12 mouse cellular contexts compared by ENCODE assay signal in the genomic region with DNA sequence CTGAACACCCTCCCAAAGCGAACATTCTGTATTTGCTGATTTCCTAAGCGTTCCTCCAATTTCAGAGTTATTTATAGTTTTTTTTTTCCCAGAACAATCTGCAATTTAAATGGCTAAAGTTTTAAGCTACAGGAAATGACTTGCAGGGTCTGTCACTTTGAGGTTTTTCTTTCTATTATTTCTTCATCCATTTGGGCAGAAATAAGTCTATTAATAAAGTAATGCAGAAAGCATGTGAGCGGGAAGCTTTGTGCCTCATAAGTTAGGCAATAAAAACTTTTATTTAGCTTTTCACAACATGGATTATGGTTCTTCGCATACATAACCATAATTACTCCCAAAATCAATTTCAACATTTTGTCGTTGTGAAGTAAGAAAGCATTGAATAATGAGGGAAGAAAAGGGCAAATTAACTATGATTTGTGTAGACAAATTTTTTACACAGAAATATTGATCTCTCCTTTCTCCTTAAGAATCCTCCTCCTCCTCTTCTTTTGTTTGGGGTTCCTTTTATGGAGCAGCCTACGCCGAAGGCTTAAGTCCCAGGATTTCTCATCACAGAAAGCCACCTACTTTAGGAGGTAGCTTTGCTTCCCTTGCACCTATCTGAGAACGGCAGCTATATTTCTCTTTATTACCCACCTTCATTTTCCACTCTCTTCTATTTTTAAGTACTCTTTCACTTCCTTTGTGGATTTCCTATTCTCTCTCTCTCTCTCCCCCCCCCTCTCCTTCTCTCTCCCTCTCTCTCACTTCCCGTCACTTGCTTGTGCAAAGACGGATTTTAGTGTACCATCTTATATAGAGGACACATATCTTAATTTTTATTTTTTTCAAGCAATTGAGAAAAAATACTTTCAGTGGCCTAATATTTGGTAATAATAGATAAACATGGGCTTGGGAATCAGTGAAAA.
"Had no signal": no experiment of that assay in that cellular context is flagged by ENCODE, and none has a peak within 500 bp of the region (broad histone marks: within the 10 kb centered on the region; RNA-seq: fewer than 3 reads in every experiment).

No protein-coding gene starts in this region.

- ATAC-seq: liver, embryonic 12.5 days had no signal

- H3K4me3 ChIP-seq: left cerebral cortex, adult 2 months; limb, embryonic 15.5 days; liver, embryonic 12.5 days; lung, embryonic 15.5 days; midbrain, embryonic 12.5 days had no signal

- H3K4me1 ChIP-seq: limb, embryonic 15.5 days; liver, embryonic 12.5 days; lung, embryonic 15.5 days; midbrain, embryonic 12.5 days had no signal

- H3K9ac ChIP-seq: limb, embryonic 15.5 days; liver, embryonic 12.5 days; lung, embryonic 15.5 days; midbrain, embryonic 12.5 days had no signal

- H3K4me2 ChIP-seq: limb, embryonic 15.5 days; liver, embryonic 12.5 days; lung, embryonic 15.5 days; midbrain, embryonic 12.5 days had no signal

- H3K36me3 ChIP-seq: limb, embryonic 15.5 days; liver, embryonic 12.5 days; lung, embryonic 15.5 days; midbrain, embryonic 12.5 days had no signal

- H3K27me3 ChIP-seq: limb, embryonic 15.5 days; liver, embryonic 12.5 days; lung, embryonic 15.5 days; midbrain, embryonic 12.5 days had no signal

- DNase-seq: kidney, adult 11 months; kidney, adult 9 months; kidney, postnatal 10 days; right cerebral cortex, postnatal 14 days; thymus, adult 18-20 months; thymus, postnatal 14 days had no signal

- H3K27ac ChIP-seq: left cerebral cortex, adult 2 months; limb, embryonic 15.5 days; liver, embryonic 12.5 days; lung, embryonic 15.5 days; midbrain, embryonic 12.5 days; stomach, postnatal 0 days had no signal

- H3K9me3 ChIP-seq: limb, embryonic 15.5 days; liver, embryonic 12.5 days; lung, embryonic 15.5 days; midbrain, embryonic 12.5 days had no signal
